Mouse (Mus musculus): ENCODE data around the gene Cenpu. TPM values are rescaled to one million over a fixed set of nuclear protein-coding genes. Genes with fewer than 3 reads are reported as not detected.

The Cenpu gene
- polyA plus RNA-seq, 1 experiment, result 0.80 TPM

Other genes with a start within 250 kb of the Cenpu start
- gene Acsl1, start 81.0 kb upstream of the Cenpu start, polyA plus RNA-seq (2012; rRNA removed), result 276 and 284 TPM in 2 replicates
- gene Primpol, start 65.2 kb downstream of the Cenpu start, polyA plus RNA-seq (2012; rRNA removed), result 2.5 and 3.8 TPM in 2 replicates
- 7.7 and 8.3 TPM in 2 replicates for gene Casp3, start 65.3 kb downstream of the Cenpu start, polyA plus RNA-seq (2012; rRNA removed)
- 7.8 and 14.1 TPM in 2 replicates for gene Irf2, start 187.7 kb downstream of the Cenpu start, polyA plus RNA-seq (2012; rRNA removed)

Data from gonadal fat pad, adult 2 months (tissue).